Mouse (Mus musculus) lung, postnatal 0 days (tissue): ENCODE measurements around the gene Taok3.

ENCODE experiments used
- CTCF ChIP-seq: IDR thresholded peaks from 2 replicates; pipeline ENCODE4 v1.5.1; 2016; ENCODE audit warnings: antibody characterized with exemption, mild to moderate bottlenecking
- EP300 ChIP-seq: IDR thresholded peaks from 2 replicates; pipeline ENCODE4 v1.6.1; 2016; ENCODE audit warnings: antibody characterized with exemption, mild to moderate bottlenecking, control low read depth

GRCm38 (mm10) chr5:117096716-117097115 is 23.2 kb upstream of the Taok3 start:
- no peak for TF ChIP-seq EP300
- TF ChIP-seq CTCF, result peak; percentile 85
